Mouse (Mus musculus) thymus, postnatal 36 days (tissue): ENCODE data around the gene Prf1.

Experiments
- DNase-seq, 2 experiments: peaks; one replicate each; pipeline ENCODE4 v3.0.0; 2022; ENCODE audit warnings: mixed read lengths in 2 of 2

The Prf1 gene

GRCm38 (mm10) chr10:61340247-61340646, 42.6 kb downstream of the Prf1 start:
- DNase-seq: no peak

- DNase-seq: no peak
Observed at GRCm38 (mm10) chr10:61341045-61341444, 43.4 kb downstream of the Prf1 start.

- DNase-seq: peak; percentile 61 to 70
Observed at GRCm38 (mm10) chr10:61341557-61341956, 43.9 kb downstream of the Prf1 start.

- no peak for DNase-seq
Observed at GRCm38 (mm10) chr10:61342750-61343149, 45.1 kb downstream of the Prf1 start.

GRCm38 (mm10) chr10:61343950-61344349, 46.3 kb downstream of the Prf1 start:
- DNase-seq: peak; percentile 58 to 62

GRCm38 (mm10) chr10:61345179-61345578, 47.5 kb downstream of the Prf1 start:
- DNase-seq: no peak

- DNase-seq: no peak
Observed at GRCm38 (mm10) chr10:61346374-61346773, 48.7 kb downstream of the Prf1 start.

- no peak for DNase-seq
Observed at GRCm38 (mm10) chr10:61351216-61351615, 53.6 kb downstream of the Prf1 start.
